Mouse (Mus musculus): ENCODE measurements around the gene Acot3.

DNA sequence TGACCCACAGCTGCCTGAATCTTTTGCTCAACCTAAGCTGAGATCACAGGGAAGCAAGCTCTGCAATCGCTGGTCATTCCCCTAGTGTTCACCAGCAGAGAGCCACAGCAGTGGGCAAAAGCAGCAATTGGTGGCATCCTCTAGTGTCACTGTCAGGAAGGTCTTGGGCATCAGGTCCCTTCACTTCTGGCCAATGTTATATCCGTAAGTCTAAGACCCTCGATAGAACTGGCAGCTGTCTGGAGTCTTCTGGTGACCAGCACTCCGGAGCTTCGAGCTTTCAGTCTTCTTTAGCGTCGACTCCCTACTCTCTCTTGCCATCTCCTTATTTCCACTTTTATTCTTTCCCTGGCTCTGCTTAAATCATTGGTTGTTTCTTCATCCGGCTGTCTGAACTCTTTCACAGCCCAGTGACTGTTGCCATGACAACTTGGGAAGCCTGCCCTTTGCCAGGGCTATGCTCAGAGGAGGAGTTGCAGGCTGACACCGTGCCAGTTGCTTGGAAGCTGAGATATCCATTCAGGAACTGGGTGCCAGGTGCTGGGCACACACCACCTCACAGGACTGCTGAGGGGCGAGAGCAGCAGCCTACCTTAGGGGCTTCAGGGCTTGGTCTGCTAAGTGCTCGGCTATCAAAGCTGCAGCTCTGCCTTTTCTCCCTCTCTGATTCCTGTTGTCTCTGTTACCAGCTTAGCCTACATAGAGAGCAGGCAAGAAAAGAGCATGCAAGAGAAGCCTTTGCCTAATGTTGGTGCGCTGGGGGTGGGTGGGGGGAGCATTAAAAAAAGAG is 40.5 kb upstream of the Acot3 start:
- no peak for TF ChIP-seq CTCF (IDR thresholded peaks at IDR 0.05; ENCODE audit: insufficient read depth, low read length)
- no peak for TF ChIP-seq POLR2A (IDR thresholded peaks at IDR 0.05; ENCODE audit: borderline replicate concordance, extremely low read depth, low read depth, low read length)
